Mouse (Mus musculus): Measurements from ENCODE around the gene Gm15155. TPM values are rescaled to one million over a fixed set of nuclear protein-coding genes. Genes with fewer than 3 reads are reported as not detected.
"Not testable (repeated sequence)": the region's sequence is repeated elsewhere in the genome, so short reads cannot be mapped to it uniquely, and the experiment has no call there.

Gene Gm15155
- total RNA-seq (2014; fragmentation: Nextera tagmentation) (not detected in 2 replicates), total RNA-seq (2017) (not detected in 2 replicates)

- peak; percentile 22; the same call in 1 of the 2 replicates for ATAC-seq (replicated peaks; ENCODE audit: poor library complexity, severe bottlenecking)
Observed at GRCm38 (mm10) chrX:155624341-155624841, at the start of gene Gm15155. Gm15155 (plus strand) TSS chrX:155624741.

- no peak for ATAC-seq (replicated peaks; ENCODE audit: poor library complexity, severe bottlenecking)
Observed at GRCm38 (mm10) chrX:155579791-155580190, 44.8 kb upstream of the Gm15155 start.

GRCm38 (mm10) chrX:155584586-155584985, 40.0 kb upstream of the Gm15155 start:
- ATAC-seq (replicated peaks; ENCODE audit: poor library complexity, severe bottlenecking) = peak; percentile 99

- no peak for ATAC-seq (replicated peaks; ENCODE audit: poor library complexity, severe bottlenecking)
Observed at GRCm38 (mm10) chrX:155591490-155591889, 33.1 kb upstream of the Gm15155 start.

GRCm38 (mm10) chrX:155592467-155592866, 32.1 kb upstream of the Gm15155 start:
- ATAC-seq (replicated peaks; ENCODE audit: poor library complexity, severe bottlenecking) = no peak

GRCm38 (mm10) chrX:155594685-155595084, 29.9 kb upstream of the Gm15155 start:
- no peak for ATAC-seq (replicated peaks; ENCODE audit: poor library complexity, severe bottlenecking)

GRCm38 (mm10) chrX:155596390-155596789, 28.2 kb upstream of the Gm15155 start:
- ATAC-seq (replicated peaks; ENCODE audit: poor library complexity, severe bottlenecking) = peak; percentile 71

GRCm38 (mm10) chrX:155601196-155601595, 23.3 kb upstream of the Gm15155 start:
- no peak for ATAC-seq (replicated peaks; ENCODE audit: poor library complexity, severe bottlenecking)

GRCm38 (mm10) chrX:155622527-155622926, 2.0 kb upstream of the Gm15155 start:
- peak; percentile 77 for ATAC-seq (replicated peaks; ENCODE audit: poor library complexity, severe bottlenecking)

- ATAC-seq (replicated peaks; ENCODE audit: poor library complexity, severe bottlenecking) = peak; percentile 15
Observed at GRCm38 (mm10) chrX:155622961-155623599, 1.5 kb upstream of the Gm15155 start.

GRCm38 (mm10) chrX:155623701-155624281, 750 bp upstream of the Gm15155 start, which contains the start of gene Ptchd1:
Ptchd1 (minus strand) TSS chrX:155623814.
- no peak for ATAC-seq (replicated peaks; ENCODE audit: poor library complexity, severe bottlenecking)

GRCm38 (mm10) chrX:155624895-155625294, 354 bp downstream of the Gm15155 start:
- no peak for ATAC-seq (replicated peaks; ENCODE audit: poor library complexity, severe bottlenecking)

- ATAC-seq (replicated peaks; ENCODE audit: poor library complexity, severe bottlenecking) = no peak
Observed at GRCm38 (mm10) chrX:155625671-155626196, 1.2 kb downstream of the Gm15155 start.

GRCm38 (mm10) chrX:155643975-155644374, 19.4 kb downstream of the Gm15155 start:
- ATAC-seq (replicated peaks; ENCODE audit: poor library complexity, severe bottlenecking) = peak; percentile 57

GRCm38 (mm10) chrX:155645975-155646374, 21.4 kb downstream of the Gm15155 start:
- peak; percentile 98 for ATAC-seq (replicated peaks; ENCODE audit: poor library complexity, severe bottlenecking)

- no peak for ATAC-seq (replicated peaks; ENCODE audit: poor library complexity, severe bottlenecking)
Observed at GRCm38 (mm10) chrX:155657971-155658370, 33.4 kb downstream of the Gm15155 start.

- ATAC-seq (replicated peaks; ENCODE audit: poor library complexity, severe bottlenecking) = not testable (repeated sequence)
Observed at GRCm38 (mm10) chrX:155690440-155690839, 65.9 kb downstream of the Gm15155 start.

GRCm38 (mm10) chrX:155724157-155724556, 99.6 kb downstream of the Gm15155 start:
- ATAC-seq (replicated peaks; ENCODE audit: poor library complexity, severe bottlenecking) = peak; percentile 80

GRCm38 (mm10) chrX:155728387-155728786, 103.8 kb downstream of the Gm15155 start:
- peak; percentile 99 for ATAC-seq (replicated peaks; ENCODE audit: poor library complexity, severe bottlenecking)

- no peak for ATAC-seq (replicated peaks; ENCODE audit: poor library complexity, severe bottlenecking)
Observed at GRCm38 (mm10) chrX:155888118-155888517, 263.6 kb downstream of the Gm15155 start.

- ATAC-seq (replicated peaks; ENCODE audit: poor library complexity, severe bottlenecking) = no peak
Observed at GRCm38 (mm10) chrX:155900040-155900439, 275.5 kb downstream of the Gm15155 start.
